Mouse (Mus musculus): Measurements from ENCODE around the gene Rpl18a.

The Rpl18a gene

DNA sequence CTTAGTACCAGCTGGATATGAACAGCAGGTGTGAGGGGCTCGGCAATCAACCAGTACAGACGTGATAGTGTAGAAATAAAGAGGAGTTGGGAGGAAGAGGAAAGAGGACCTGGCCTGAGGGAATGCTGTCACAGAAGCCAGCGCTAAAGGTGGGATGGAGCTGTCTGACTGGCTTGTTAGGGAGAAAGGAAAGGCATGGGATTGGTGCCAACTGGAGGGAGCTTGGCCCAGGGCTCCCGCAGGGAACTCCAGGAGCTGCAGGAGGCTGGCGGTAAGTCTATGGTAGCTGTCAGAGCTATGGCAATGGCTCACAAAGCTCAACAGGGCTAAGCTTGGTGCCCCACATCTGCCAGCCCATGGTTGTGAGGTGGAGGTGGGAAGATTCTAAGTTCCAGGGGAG, 5.0 kb upstream of the Rpl18a start:
- DNase-seq: no peak

DNA sequence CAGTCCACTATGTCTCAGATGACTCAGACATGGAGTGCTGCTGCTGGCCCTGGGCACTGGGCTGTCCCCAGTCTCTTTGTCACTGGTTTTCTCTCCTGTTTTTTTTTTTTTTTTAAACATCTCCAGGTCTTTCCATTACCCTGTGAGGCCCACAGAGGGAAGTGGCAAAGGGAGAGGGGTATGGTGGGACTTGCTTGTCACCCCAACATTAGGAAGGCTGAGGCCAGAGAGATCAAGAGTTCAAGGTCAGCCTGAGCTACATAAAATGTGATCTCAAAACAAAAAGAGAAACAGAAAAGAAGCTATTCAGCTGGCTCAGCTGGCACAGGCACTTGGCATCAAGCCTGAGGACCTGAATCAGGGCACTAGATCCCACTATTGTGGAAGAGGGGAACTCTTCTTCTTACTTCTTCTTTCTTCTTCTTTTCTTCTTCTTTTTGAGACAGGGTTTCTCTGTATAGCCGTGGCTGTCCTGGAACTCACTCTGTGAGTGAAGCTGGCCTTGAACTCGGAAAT, 3.7 kb upstream of the Rpl18a start:
- DNase-seq: no peak

DNA sequence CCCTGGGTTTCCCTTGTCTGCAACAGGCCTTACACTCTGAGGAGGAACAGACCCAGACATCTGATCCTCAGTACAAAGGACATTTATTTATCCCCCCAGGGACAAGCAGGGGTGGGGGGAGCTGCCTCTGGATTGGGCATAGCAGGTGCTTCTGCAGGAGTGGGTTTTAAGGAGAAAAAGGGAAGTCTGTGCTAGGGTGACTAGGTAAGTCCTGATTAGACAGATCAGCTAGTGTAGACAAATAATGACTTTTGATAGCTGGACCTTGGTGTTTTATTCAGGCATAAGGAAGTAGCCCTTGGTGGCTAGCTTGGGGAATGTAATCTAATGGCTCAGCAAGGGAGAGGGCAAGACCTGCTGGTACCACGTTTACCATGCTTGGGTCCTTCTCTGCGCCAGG, 2.0 kb upstream of the Rpl18a start:
- DNase-seq: no peak

DNA sequence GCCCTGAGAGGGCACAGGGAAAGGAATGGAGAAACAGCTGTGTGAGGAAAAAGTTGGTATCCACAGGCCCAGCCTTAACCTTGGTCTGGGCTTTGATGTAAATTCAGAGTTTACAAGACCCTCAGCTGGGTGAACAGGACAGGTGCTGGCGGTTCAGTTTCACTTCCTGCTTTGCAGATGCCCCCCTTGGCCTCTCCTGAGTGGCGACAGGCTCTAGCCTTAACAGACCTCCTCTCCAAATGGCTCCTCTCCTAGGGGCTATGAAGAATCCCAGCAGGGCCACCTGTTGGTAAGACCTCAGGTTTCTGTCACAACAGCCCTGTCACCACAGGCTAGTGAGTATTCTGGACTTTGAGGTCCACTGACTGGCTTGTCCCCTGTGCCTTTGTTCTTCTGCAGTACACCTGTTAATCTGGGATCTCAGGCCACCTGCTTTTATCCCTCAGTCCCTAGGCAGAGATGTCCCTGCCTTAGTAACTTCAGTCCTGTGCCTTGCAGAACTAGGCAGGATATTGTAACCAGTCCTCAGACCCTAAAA, 1.5 kb upstream of the Rpl18a start:
- DNase-seq: no peak

DNA sequence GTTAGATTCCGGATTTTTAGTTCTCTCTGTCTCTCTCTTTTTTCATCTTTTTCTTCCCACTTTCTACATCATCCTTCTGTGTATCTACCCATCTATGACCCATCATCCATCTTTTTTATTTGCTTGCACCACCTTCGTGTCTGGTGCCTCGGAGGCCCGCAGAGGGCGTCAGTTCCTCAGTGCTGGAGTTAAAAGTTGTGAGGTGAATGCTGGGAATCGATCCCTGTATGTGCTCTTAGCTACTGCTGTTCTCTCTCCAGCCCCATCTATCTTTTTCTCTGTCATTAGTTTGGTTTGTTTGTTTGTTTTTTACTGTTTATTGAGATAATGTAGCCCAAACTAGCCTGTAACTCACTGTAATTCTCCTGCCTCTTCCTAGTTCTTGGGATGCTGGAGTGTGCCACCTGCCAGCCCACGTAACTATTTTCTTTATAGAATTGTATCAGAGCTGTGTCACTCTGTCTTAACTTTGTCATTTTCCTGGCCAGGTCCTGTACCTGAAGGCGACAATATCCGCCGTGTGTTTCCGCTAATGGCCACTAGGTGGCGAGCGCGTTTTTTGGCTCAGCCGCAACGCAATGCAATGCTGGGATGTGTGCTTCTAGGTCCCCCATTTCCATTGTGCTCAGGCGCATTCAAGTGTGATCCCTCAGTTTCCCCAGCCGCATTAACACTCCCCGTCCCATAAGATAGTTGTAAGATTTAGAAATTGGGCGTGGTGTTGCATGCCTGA, 635 bp upstream of the Rpl18a start:
- peak; percentile 90 to 95 for DNase-seq

DNA sequence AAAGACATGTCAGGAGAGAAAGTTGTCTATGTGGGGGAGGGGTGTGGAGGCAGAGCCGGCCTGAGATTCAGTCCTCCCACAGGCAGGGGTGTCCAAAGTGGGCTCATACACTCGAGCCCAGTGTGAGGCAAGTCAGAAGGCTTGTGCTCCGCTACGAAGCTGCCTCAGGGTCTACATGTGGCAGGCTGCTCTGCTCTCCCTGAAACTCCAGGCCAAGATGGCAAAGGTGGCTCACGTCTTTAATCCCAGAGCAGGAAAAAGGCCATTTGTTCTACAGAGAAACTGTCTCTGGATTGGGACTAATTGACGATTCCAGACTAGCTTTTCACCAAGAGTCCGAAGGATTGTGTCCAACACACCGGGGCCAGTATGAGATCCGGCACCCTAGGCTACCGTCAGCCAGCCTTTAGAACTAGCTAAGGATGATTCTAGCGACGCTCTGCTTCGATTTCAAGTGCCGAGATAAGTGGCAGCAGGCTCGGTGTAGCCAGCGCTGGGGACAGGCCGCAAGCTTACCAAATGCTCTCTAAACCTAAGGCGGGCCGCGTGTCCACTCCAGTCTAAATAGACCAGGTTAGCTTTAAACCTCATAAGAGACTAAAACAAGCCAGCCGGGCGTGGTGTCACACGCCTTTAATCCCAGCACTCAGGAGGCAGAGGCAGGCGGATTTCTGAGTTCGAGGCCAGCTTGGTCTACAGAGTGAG, 744 bp downstream of the Rpl18a start:
- DNase-seq: no peak

DNA sequence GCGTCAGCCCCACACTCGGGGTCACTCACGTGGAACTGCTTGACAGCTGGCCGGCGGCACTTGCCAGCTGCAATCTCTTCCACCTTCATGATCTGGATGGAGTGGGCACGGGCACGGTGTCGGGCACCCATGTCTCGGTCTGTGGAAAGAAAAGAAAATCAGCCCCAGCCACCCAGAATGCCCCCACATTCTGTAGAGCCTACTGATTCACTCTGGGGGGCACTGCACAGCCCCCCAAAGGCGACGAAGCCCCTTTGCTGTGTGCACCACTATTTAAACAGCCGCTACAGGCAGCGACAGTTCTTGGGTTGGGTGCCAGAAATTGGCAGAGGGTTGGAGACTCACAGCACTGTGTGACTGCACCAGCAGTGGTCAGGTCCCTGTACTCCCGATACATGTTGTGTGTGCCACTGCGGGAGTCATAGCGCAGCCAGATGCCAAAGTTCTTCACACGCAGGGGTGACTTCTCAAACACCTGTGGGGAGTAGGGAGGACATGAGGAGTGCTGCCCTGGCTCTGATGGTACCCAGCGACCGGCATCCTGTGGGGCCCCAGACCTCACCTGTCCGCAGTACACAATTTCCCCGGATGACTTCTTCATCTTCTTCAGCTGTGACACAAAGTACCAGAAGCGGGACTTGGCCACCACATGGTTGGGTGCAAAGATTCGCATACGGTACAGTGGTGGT, 1.5 kb downstream of the Rpl18a start:
- peak in 1 of 2 experiments; percentile 6 for DNase-seq

DNA sequence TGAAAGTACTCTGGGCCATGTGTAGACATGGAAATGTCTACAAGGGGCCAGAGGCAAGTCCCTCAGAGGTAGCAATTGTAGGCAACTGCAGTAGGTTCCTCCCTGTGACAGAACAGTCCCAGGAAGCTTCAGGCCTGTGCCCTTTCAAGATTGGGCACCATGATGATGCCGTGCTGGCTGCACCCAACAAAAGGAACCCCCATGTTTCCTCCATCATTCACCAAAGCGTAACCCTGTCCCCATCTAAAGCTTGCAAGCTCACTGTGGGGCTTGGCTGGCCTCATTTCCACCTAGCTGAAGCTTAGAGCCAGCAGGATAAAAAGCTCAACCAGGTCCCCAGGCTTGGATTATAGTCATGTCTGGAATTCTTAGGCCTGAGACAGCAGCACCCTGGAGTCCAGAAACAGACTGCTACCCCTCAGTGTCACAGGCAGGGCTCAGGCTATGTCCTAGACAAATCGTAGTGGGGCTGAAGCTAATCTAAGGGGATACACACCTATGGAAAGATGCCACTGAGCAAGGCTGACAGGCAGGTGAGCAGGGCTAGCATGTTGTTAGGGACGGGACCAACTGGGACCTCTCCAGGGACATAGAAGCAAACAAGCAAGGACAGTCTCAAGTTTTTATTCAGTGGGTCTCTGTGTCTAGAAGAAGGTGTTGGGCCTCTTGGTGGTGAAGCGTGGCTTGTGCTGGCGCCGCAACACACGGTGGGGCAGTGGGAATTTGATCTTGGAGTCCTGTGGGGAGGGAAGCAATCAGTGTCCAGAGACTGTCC, 2.3 kb downstream of the Rpl18a start:
- no peak for DNase-seq

DNA sequence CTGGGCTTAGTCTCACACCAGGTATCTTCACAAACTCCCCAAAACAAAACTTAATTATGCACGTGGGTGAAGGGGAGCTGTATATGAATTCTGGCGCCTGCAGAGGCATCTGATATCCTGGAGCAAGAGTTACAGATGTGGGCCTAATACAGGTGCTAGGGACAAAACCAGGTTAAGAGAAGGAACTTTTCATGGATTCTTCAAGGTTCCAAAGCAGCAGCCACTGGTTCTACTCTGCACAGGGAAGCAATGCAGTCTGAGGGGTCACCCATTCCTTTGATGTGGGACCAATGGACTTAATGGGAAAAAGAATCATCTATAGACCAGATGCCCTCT, 2.9 kb downstream of the Rpl18a start:
- no peak for DNase-seq

DNA sequence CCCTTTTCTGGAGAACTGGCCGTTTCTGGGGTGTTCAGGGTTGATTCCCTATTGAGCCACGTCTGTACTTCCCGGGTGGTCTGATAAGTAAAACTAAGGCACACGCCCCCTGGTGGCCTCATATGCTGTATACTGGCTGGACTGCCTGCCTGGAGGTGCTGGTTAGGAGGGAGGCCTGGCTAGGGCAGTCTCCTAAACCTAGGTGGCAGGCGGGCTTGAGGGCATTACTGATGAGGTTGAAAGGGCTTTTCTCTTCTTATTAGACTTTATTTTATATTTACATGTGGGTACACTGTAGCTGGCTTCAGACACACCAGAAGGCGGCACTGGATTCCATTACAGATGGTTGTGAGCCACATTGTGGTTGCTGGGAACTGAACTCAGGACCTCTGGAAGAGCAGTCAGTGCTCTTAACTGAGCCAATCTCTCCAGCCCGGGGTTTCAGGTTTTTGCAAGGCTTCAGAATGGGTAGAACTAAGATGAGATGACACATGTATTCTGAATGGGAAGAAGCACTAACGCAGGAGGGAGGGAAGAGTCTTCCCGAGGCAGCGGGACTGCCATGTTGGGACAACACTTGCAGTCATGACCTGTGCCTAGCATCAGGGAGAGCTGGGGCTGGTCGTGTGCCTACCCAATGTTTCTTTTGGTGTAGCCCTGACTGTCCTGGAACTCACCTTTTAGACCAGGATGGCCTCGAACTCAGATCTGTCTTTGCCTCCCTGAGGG, 3.4 kb downstream of the Rpl18a start:
- DNase-seq: peak; percentile 71 to 79

DNA sequence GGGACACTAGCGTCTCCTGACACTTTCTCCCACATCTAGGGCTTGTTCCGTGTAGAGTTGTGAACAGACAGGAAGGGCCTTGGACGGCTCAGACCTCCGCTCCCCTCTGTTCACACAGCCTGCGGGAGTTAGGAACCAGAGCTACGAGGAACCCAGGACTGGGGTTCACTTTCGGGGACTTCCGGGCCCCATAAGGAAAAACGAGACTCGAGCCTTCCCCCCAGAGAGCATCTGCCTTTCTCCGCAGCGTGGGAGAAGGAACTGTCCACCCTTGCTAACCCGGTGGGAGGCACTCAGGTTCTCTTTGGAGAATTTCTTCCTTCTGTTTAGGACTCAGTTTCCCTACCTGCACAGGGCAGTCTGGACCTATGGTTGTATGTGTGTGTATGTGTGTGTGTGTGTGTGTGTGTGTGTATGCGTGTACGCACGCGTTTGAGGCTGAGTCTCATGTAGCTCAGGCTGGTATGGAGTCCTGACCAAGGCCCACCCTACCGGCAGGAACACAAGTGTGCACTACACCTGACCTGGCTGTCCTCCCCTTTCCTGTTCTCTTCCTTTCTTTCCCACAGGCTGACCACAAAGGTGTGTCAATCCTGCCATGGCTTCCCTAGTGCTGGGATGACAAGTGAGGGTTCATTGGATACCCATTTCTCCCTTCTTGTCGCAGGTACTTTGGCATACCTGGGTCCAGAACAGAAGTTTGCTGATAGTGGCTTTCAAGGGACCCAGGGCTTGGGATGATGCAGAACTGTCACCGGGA, 4.1 kb downstream of the Rpl18a start:
- DNase-seq: peak in 1 of 2 experiments; percentile 3

DNA sequence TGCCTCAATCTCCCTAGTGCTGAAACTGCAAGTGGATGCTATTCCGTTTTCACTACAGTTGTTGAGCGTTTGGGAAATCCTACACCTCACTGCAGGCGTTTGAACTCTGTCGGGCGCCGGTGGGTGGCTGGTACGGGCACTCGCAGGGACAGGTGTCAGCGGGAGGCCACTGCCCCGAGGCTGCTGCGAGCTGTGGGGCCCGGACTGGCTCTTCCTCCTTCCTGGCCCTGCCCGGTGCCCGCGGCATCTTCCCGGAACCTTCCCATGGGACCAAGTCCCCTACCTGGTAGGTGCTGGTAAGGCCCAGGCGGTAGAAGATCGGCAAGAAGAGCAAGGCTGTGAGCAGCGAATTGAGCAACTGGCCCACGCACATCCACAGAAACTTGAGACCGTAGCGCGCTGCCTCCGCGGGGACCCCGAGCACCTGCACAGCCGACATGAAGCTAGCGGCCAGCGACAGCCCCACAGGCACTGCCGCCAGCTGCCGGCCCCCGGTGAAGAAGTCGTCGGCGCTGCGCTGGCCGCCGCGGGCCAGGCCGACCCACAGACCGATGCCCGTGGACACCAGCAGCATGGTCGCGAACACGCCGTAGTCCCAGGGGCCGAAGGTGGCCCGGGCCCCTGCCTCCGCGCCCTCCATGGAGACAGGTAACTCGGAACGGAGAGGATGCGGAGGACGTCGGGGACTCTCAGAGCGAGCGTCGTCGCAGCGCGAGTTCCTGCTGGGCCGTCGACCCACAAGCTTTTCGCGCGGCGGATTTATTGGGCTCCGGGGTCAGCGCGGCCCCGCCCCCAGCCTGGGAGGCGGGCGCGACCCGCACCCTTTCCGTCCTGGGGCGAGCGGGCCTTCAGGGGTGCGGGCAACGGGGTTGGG, 5.0 kb downstream of the Rpl18a start, which contains the start of gene Slc5a5:
TSS of gene Slc5a5 (minus strand) at position 736 of the 874 bp plus-strand sequence.
- DNase-seq: peak in 1 of 2 experiments; percentile 11

DNA sequence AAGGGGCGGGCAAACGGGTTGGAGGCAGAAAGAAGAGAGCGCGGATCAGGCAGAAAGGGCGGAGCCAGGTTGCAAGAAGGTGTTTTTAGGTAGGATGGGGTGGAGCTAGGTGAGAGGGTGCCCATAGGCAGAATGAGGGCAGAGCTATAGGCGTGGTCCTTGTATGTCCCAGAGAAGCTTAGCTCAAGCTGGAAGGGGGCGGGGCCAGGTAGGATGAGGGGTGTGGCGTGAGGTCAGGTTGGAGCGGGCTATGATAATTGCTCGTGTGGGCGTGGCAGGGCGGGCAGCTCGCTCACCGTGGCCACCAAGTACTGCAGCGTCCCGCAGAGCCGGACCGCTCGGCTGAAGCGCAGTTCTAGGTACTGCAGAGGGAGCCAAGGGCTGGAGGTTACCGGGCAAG, 5.9 kb downstream of the Rpl18a start:
- DNase-seq: peak in 1 of 2 experiments; percentile 17

DNA sequence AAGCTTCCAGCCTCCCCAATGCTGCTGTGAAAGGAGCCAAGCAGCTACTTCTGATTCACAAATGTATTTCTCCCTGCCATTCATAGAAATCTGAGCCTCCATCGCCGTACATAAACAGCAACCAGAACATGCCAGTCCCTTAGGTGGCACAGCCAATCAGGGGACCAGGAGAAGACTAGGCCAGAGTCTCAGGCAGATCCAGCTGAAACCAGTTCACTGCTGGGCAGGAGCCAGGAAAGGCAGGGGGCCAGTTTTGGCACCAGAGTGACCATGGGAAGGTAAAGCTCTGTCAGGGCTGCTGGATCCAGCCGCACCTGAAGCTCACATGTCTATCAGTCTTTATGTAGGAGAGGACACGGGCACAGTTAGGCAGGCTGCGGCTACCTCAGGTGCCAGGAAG, 6.6 kb downstream of the Rpl18a start:
- no peak for DNase-seq

DNA sequence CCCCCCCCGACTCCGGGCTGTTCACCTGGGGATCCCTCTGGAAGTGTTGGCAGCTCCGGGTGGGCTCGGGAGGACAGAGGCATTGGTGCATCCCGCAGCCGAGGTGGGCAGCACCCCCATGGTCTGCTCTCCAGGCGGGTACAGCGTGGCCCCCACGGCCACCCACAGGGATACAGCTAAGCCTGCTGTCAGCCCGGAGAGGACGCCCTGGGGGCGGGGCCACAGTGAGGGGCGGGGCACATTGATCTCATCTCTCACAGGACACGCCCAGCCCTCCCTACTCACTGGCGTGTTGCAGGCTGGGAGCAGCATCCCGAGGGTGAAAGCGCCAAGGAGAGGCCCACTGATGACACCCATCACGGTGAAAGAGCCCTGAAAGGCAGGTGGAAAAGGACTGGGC, 9.5 kb downstream of the Rpl18a start:
- no peak for DNase-seq

DNA sequence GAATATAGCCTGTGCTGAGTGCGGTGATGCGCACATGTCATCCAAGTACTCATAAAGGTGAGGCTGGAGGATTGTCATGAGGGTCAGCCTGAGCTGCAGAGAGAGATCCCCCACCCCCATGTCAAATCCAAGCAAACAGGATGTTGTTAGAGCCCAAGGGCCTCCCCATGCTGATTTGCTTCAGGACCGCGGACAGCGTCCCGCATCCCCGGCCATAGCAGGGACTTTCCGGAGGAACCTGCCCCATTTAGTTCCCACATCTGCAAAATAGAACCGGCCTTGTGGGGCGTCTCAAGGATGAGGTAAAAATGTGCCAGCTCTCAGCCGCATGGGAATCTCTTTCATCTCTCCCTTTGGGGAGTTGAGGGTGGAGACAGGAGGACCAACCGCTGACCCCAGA, 11.6 kb downstream of the Rpl18a start:
- DNase-seq: no peak

DNA sequence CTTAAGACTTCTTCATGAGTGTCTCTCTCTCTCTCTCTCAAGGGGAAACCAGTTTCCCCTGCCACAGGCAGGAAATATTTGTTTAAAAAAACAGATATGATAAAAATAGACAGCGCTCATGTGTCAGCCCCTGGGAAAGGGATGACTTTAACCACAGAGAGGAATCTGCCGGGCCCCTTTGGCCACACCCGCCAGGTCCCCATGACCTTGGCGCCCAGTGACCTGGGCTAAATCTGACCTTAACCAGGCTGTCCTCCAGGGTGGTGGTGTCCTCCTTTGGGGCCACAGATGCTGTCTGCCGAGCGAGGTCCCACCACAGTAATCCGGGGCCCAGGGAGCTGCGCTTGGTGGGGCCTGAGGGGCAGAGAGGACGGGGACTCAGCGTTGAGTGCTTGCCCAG, 12.5 kb downstream of the Rpl18a start:
- no peak for DNase-seq

DNA sequence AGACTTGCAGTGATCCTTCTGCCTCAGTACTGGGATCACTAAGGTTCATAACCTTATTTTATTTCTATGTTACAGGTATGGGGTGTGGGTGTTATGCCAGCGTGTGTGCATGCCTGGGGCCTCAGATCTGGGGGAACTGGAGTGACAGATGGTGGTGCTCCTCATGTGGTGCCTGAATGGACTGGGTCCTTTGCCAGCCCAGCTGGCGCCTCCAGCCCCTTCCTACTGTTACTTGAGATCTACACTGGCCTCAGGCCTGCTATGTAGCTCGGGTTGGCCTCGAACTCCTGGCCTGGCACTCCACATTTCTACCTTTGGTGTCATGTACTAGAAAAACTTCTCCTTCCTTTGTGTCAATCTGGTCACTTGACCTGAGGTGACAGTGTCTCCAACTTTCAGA, 13.0 kb downstream of the Rpl18a start:
- no peak for DNase-seq

DNA sequence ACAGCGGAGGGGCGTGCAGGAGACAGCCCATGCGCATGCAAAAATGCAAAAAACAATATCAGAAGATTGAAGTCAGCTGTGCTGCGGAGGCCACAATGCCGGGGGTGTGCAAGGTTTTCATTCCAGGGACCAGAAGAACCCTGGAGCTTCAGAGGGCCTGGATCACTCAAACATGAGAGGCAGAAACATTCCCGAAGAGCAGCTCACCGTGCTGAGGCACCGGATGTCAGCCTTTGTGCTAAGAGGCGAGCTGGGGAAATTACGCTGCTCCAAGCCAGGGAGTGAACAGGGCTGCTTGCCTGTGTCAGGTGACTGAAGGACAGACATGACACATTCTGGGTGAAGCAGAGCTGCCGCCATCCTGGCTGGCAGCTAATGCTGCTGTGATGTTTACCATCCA, 16.7 kb downstream of the Rpl18a start:
- DNase-seq: peak; percentile 38 to 50

DNA sequence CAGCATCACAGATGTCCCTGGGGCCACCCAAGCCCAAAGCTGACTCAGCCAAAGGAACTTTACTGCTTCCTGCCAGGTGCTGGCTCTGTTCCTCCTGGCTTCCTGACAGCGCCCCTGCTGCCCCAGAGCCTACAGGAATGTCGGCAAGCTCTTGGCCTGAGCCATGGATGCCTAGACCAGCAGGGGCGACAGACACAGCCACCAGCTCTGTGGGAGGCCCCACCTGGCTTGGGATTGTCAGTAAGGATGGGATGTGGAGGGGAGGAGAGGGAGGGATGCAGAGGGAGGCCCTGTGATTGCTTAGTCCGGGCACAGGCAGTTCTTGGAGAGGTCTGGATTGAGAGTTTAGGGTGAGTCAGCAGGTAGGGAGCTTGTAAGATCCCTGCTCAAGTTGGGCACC, 17.1 kb downstream of the Rpl18a start:
- peak; percentile 95 for DNase-seq

All from cerebellum, postnatal 36 days (tissue).